Mouse (Mus musculus) kidney, postnatal 0 days (tissue): ENCODE measurements around the gene Gm28870. TPM values are rescaled to one million over a fixed set of nuclear protein-coding genes. Genes with fewer than 3 reads are reported as not detected.
"Not testable (repeated sequence)": the region's sequence is repeated elsewhere in the genome, so short reads cannot be mapped to it uniquely, and the experiment has no call there.

ENCODE experiments used
- ATAC-seq: fragments of 200-750 bp; cut with Nextera tagmentation; replicated peaks from 2 replicates; pipeline ENCODE4 v1.8.0; 2017; ENCODE audit warnings: low read depth, moderate number of reproducible peaks, moderate TSS enrichment, moderate library complexity; ENCODE audit not compliant: low FRiP score
- DNase-seq: peaks from one replicate; pipeline ENCODE4 v3.0.0-alpha.2; 2016; ENCODE audit warnings: low spot score
- H3K27ac ChIP-seq: fragments of 300-500 bp; sonication (generic); 2 replicates; pipeline ENCODE4 v1.5.1; 2014; ENCODE audit warnings: mild to moderate bottlenecking
- H3K27me3 ChIP-seq: fragments of 300-500 bp; sonication (generic); 2 replicates; pipeline ENCODE4 v1.6.1; 2014; ENCODE audit warnings: low read length, mixed read lengths; ENCODE audit not compliant: insufficient read depth
- H3K36me3 ChIP-seq: fragments of 300-500 bp; sonication (generic); 2 replicates; pipeline ENCODE4 v1.6.1; 2014; ENCODE audit warnings: low read length, mixed read lengths; ENCODE audit not compliant: insufficient read depth
- H3K4me1 ChIP-seq: fragments of 300-500 bp; sonication (generic); replicated peaks from 2 replicates; pipeline ENCODE4 v1.6.1; 2014; ENCODE audit warnings: antibody characterized with exemption, low read length, mixed read lengths; ENCODE audit not compliant: insufficient read depth
- H3K4me2 ChIP-seq: fragments of 300-500 bp; sonication (generic); 2 replicates; pipeline ENCODE4 v1.6.1; 2014; ENCODE audit warnings: mild to moderate bottlenecking, low read length, moderate library complexity, mixed read lengths
- H3K4me3 ChIP-seq: fragments of 300-500 bp; sonication (generic); replicated peaks from 2 replicates; pipeline ENCODE4 v1.5.1; 2014; ENCODE audit warnings: low read depth, low read length
- H3K9ac ChIP-seq: fragments of 300-500 bp; sonication (generic); 2 replicates; pipeline ENCODE4 v1.6.1; 2014; ENCODE audit warnings: low read depth, low read length
- H3K9me3 ChIP-seq: fragments of 300-500 bp; sonication (generic); replicated peaks from 2 replicates; pipeline ENCODE4 v1.6.1; 2016; ENCODE audit warnings: low read length, inconsistent platforms, mixed read lengths
- WGBS: fragments of 180-500 bp; shearing (Covaris S2); extraction: QIAGEN DNeasy Blood & Tissue Kit; methylation state at CpG from one replicate; pipeline ENCODE4 v1.1.7; 2014; 5-methylcytosine and 5-hydroxymethylcytosine counted together
- polyA plus RNA-seq: library from polyadenylated mRNA; unstranded; fragments of >200 nt; fragmentation: Nextera tagmentation; extraction: Ambion mirVana; gene quantifications from 2 replicates; pipeline ENCODE4 v1.2.1, GENCODE M21; 2015

Gm28870 gene
- not detected in 2 replicates for polyA plus RNA-seq

- WGBS, result no CpG with 5 or more reads among the region's 2 CpGs
- not testable (repeated sequence) for H3K36me3 ChIP-seq, H3K4me2 ChIP-seq, H3K9ac ChIP-seq, DNase-seq, H3K27ac ChIP-seq, ATAC-seq, H3K4me3 ChIP-seq, H3K27me3 ChIP-seq, H3K9me3 ChIP-seq, H3K4me1 ChIP-seq
These were observed at the start of gene Gm28870 for GRCm38 (mm10) chrY:50096976-50097375. Gene Gm28870 (plus strand): TSS chrY:50097276.
